Mouse (Mus musculus) gastrocnemius, postnatal 36 days (tissue): ENCODE results near the gene Gm12248. TPM values are rescaled to one million over a fixed set of nuclear protein-coding genes. Genes with fewer than 3 reads are reported as not detected.

Experiments used
- DNase-seq, 2 experiments: peaks; one replicate each; pipeline ENCODE4 v3.0.0; 2022
- intact Hi-C: fragments of 180-260 bp; cut with DNase I; formaldehyde crosslinking; loops from one replicate; pipeline ENCODE4 v1.15.1; 2025
- total RNA-seq, 2 experiments: library from RNA; stranded (reverse); gene quantifications; 2 replicates each; pipeline ENCODE4 v1.2.3; 2021

The Gm12248 gene
- total RNA-seq, 2 experiments from 2014 or later = not detected

- intact Hi-C loops = no loop called here
- no peak for DNase-seq
Observed at GRCm38 (mm10) chr11:58046438-58046837, 46.5 kb downstream of the Gm12248 start.

- intact Hi-C loops = no loop called here
- DNase-seq = no peak
Observed at GRCm38 (mm10) chr11:58042861-58043431, 50.0 kb downstream of the Gm12248 start.

- intact Hi-C loops = no loop called here
- DNase-seq = no peak
Observed at GRCm38 (mm10) chr11:58039027-58039426, 53.9 kb downstream of the Gm12248 start.

GRCm38 (mm10) chr11:58033635-58034034, 59.3 kb downstream of the Gm12248 start:
- intact Hi-C loops = no loop called here
- peak in 1 of 2 experiments; percentile 31 for DNase-seq

- intact Hi-C loops = no loop called here
- no peak for DNase-seq
Observed at GRCm38 (mm10) chr11:58031176-58031575, 61.8 kb downstream of the Gm12248 start.

GRCm38 (mm10) chr11:58029869-58030268, 63.1 kb downstream of the Gm12248 start:
- intact Hi-C loops = no loop called here

DNA sequence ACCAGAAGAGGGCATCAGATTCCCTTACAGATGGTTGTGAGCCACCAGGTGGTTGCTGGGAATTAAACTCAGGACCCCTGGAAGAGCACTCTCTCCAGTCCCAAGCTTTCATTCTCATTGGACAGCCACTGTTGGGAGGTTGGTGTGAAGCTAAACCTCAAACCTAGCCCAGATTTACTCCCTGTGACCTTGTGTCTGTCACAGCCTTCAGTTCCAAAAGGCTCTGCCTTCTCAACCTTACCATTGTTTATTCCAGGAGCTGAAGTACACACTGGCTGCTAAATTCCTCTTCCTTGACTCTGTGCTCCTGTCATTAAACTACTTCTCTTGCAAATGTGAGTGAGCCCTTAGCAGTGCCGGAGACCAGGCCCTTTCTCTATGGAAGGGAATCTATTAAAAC, 64.0 kb downstream of the Gm12248 start:
- intact Hi-C loops = no loop called here
- no peak for DNase-seq

More at GRCm38 (mm10) chr11:58029869-58030268, 63.1 kb downstream of the Gm12248 start:
- DNase-seq = no peak

GRCm38 (mm10) chr11:58026860-58027259, 66.1 kb downstream of the Gm12248 start:
- intact Hi-C loops = no loop called here
- no peak for DNase-seq

DNA sequence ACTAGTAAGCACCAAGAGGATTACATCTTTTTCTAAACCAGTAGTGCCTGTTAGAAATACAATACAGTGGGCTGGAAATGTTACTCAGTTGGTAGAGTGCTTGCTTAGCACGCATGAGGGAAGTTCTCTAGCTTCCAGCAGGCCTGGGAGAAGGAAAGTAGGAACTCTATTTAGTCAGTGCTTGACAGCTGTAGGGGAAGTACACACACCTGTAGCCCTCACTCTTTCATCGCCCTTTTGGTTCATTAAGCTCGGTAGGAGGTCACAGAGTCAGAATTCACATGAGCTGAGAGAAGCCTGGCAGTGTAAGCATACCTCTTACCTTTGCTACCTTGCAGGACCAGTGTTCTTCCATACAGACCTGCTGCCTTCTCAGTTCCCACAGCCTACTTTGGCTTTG, 66.6 kb downstream of the Gm12248 start:
- intact Hi-C loops = no loop called here
- no peak for DNase-seq

DNA sequence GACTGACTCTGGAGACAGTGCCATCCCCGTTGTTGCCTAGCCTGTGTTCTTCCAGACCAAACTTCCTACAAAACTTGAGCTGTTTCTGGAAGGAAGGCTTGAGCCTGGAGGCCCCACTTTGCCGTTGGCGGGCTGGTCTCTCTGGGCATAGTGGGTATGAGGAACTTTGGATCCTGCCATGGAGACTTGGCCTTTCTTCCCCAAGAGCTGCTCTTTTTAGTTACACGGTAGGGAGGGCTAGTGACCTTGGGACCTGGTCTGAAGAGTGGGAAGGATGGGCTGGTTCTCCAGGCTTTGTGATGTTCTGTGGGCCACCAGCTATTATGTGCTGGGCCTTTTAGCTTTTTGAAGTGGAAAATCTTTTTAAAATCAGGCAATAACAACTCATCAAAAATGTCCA, 67.1 kb downstream of the Gm12248 start:
- intact Hi-C loops = no loop called here
- DNase-seq = no peak

DNA sequence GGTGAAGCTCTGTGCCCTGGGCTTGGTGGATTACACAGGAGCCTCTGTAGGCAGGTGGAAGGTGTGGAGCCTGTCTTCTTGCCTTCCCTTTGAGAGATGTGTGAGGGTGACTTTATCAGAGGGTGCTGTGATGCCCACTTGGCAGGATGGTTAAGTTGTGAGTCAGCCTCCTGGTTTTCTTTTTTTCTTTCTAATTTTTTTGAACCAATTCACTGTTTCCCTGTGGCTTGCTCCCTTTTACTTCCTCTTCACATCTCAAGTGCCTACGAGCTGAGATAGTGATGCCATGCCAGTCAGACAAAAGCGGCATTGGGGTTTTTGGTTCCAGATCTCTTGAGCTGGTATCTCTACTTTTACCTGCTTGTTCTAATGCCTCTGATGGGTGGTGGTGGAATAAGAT, 68.3 kb downstream of the Gm12248 start:
- DNase-seq = no peak
- intact Hi-C loops = loop anchor here (5.0 kb wide), 1 partner anchor 38 kb away; no protein-coding TSS in a partner anchor

- DNase-seq = no peak
- intact Hi-C loops = loop anchor here (5.0 kb wide), 1 partner anchor 38 kb away; no protein-coding TSS in a partner anchor
Observed at GRCm38 (mm10) chr11:58024271-58024670, 68.7 kb downstream of the Gm12248 start.

DNA sequence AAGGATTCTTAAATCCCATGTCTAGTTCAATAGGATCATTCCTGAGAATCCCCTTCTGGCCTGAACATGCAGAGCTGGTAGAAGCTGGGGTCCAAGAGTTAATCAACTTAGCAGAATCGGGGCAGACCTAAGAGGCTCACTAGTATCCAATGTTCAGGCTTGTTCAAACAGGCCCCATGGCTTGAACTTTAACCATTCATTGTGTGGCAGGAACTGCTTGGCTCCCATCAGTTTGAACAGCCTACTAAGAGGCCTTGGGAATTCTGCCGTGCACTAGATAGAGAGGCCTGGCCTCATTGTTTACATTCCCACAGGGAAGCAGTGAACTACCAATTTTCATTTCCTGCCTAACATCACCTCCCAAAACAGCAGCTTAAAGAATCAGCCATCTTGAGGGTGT, 71.3 kb downstream of the Gm12248 start:
- no peak for DNase-seq

DNA sequence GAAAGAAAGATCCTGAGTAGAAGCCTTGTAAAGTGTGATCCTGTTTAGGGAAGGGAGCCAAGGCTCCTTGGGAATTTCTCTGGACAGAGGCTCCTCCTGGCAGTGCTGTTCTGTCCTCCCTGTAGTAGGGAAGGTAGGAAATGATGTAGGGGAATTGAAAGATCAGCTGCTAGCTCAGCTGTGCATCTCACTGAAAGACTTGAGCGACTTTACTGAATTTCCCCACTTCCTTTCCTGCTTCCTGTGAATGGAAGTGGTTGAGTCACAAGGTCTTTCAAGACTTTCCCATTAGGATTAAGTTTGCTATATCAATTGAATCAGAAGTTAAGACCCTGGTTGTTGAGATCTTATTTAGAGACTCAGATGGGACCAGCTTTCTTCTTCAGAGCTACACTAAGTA, 71.8 kb downstream of the Gm12248 start:
- intact Hi-C loops = loop anchor here (2.0 to 5.0 kb wide), 2 partner anchors 41 to 70 kb away; no protein-coding TSS in a partner anchor
- DNase-seq = no peak

More for the DNA sequence above, 71.3 kb downstream of the Gm12248 start:
- intact Hi-C loops = loop anchor here (2.0 to 5.0 kb wide), 2 partner anchors 41 to 71 kb away; no protein-coding TSS in a partner anchor

- DNase-seq = no peak
- intact Hi-C loops = no loop called here
Observed at GRCm38 (mm10) chr11:58018701-58019100, 74.2 kb downstream of the Gm12248 start.

- no peak for DNase-seq
- intact Hi-C loops = no loop called here
Observed at GRCm38 (mm10) chr11:58018287-58018686, 74.6 kb downstream of the Gm12248 start.

DNA sequence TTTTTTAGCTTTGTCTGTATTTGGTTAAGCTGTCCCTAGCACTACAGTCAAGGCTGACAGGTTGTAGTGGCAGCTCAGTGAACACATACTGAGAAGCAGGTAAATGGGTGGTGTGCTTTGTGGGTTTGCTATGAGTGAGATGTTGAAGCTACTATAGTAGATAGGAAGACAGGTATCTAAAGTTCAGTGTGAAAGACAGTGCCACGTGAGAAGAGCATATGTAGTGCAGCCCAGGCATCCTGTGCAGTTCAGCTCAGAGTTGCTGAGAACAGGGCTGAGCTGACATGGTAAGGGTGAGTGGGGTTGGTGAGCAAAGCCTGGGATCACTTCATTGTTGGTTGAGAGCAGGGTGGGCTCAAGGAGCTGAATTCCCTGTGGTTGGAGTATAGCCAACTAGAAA, 75.5 kb downstream of the Gm12248 start:
- intact Hi-C loops = no loop called here

GRCm38 (mm10) chr11:58016371-58016770, 76.6 kb downstream of the Gm12248 start:
- no peak for DNase-seq
- intact Hi-C loops = no loop called here

More for the DNA sequence above, 75.5 kb downstream of the Gm12248 start:
- DNase-seq = no peak

GRCm38 (mm10) chr11:58015339-58015738, 77.6 kb downstream of the Gm12248 start:
- no peak for DNase-seq
- intact Hi-C loops = no loop called here

DNA sequence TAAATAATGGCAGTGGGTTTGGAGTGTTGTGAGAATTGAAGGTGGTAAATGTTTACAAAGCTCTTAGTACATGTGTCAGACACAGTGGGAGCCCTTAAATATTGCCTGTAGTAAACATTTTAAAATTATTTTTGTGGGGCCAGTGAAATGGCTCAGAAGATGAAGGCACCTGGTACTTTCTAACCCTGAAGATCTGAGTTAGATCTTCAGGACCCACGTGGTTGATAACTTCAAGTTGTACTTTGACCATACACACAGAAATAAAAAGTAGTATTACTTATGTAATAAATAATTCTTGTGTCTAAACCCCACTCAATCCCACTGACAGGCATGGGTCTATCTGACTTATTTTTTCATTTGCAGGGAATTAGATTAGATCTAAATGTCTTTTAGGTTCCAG, 78.3 kb downstream of the Gm12248 start:
- intact Hi-C loops = loop anchor here (5.0 kb wide), 1 partner anchor 52 kb away; no protein-coding TSS in a partner anchor
- no peak for DNase-seq
